Mouse (Mus musculus): Measurements from ENCODE around the gene Ssxb3. TPM values are rescaled to one million over a fixed set of nuclear protein-coding genes. Genes with fewer than 3 reads are reported as not detected.

Ssxb3 gene
- not detected for polyA plus RNA-seq (2015; fragmentation: Illumina TruSeq; extraction: RNeasy Lipid Tissue Mini Kit (QIAGEN cat#74804); ENCODE audit: insufficient read depth, low read depth, low replicate concordance)

DNA sequence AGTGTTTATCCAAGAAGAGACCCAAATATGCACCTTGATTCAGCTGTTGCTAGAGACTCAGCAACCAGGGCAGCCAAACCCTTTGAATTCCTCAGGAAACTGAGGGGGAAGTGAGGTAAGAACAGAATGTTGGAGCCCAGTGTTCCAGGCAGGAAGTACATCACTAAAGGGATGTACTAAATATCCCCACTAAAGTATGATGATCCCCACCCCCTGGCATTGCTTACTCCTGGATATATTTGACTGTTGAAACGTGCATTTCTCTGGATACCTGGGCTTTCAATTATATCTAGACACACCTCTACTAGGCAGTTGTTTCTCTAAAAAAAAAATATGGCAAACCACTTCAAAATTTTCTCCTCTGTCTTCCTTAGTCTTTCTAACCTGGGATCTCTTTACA lies at the start of gene Ssxb3:
Ssxb3 (minus strand) TSS at position 101 of the 400 bp plus-strand sequence.

DNA sequence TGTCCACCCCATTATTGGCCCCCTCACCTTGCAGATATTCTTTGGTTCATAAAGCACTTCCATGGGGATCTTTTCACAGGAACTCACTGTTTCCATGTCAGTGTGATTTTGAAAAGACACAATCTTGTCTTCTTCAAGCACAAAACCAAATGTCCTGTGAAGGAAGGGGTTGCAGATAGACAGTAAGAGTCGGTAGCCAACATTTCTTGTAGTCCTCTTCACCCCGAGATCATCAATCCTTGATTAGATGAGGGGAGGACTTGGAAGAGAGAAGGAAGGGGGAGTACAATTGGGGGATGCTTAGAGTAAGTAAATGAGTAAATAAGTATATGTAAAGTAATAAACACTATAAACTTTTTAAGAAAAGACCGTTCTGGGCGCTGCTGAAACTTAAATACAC lies 43.5 kb downstream of the Ssxb3 start, which contains the start of gene Ssxb6:
Ssxb6 (minus strand) TSS at position 101 of the 400 bp plus-strand sequence.

Other genes with a start within 250 kb of the Ssxb3 start
- not detected for gene Ssxb9, start 224.8 kb downstream of the Ssxb3 start, polyA plus RNA-seq (2015; fragmentation: Illumina TruSeq; extraction: RNeasy Lipid Tissue Mini Kit (QIAGEN cat#74804); ENCODE audit: insufficient read depth, low read depth, low replicate concordance)
- not detected for gene Ssxb1, start 178.5 kb downstream of the Ssxb3 start, polyA plus RNA-seq (2015; fragmentation: Illumina TruSeq; extraction: RNeasy Lipid Tissue Mini Kit (QIAGEN cat#74804); ENCODE audit: insufficient read depth, low read depth, low replicate concordance)
- gene Ssxb2, start 130.1 kb downstream of the Ssxb3 start, polyA plus RNA-seq (2015; fragmentation: Illumina TruSeq; extraction: RNeasy Lipid Tissue Mini Kit (QIAGEN cat#74804); ENCODE audit: insufficient read depth, low read depth, low replicate concordance) = not detected
- gene Gm14459, start 66.9 kb downstream of the Ssxb3 start, polyA plus RNA-seq (2015; fragmentation: Illumina TruSeq; extraction: RNeasy Lipid Tissue Mini Kit (QIAGEN cat#74804); ENCODE audit: insufficient read depth, low read depth, low replicate concordance) = not detected
- not detected for gene Ssxb6, start 43.6 kb downstream of the Ssxb3 start, polyA plus RNA-seq (2015; fragmentation: Illumina TruSeq; extraction: RNeasy Lipid Tissue Mini Kit (QIAGEN cat#74804); ENCODE audit: insufficient read depth, low read depth, low replicate concordance)
- not detected for gene Ssxb8, start 99.0 kb upstream of the Ssxb3 start, polyA plus RNA-seq (2015; fragmentation: Illumina TruSeq; extraction: RNeasy Lipid Tissue Mini Kit (QIAGEN cat#74804); ENCODE audit: insufficient read depth, low read depth, low replicate concordance)
- not detected for gene Ssx9, start 156.6 kb upstream of the Ssxb3 start, polyA plus RNA-seq (2015; fragmentation: Illumina TruSeq; extraction: RNeasy Lipid Tissue Mini Kit (QIAGEN cat#74804); ENCODE audit: insufficient read depth, low read depth, low replicate concordance)
- not detected for gene Ssxb5, start 211.9 kb upstream of the Ssxb3 start, polyA plus RNA-seq (2015; fragmentation: Illumina TruSeq; extraction: RNeasy Lipid Tissue Mini Kit (QIAGEN cat#74804); ENCODE audit: insufficient read depth, low read depth, low replicate concordance)

All from pancreas, adult 10 weeks (tissue).